Mouse (Mus musculus) frontal cortex, adult 2 months (tissue): ENCODE data around the gene Sergef. TPM values are rescaled to one million over a fixed set of nuclear protein-coding genes. Genes with fewer than 3 reads are reported as not detected.

Experiments
- DNase-seq, 2 experiments: peaks; one replicate each; pipeline ENCODE4 v3.0.0; 2022; ENCODE audit warnings: low spot score in 1 of 2; ENCODE audit errors: extremely low spot score in 1 of 2
- polyA plus RNA-seq: library from polyadenylated mRNA; depleted of rRNA; stranded (reverse); fragments of >200 nt; gene quantifications from 2 replicates; pipeline ENCODE4 v1.2.3, GENCODE M21; 2012

Gene Sergef
- polyA plus RNA-seq, 1 experiment, result 50.4 TPM

GRCm38 (mm10) chr7:46462287-46462686, 177.3 kb downstream of the Sergef start:
- DNase-seq, result no peak

DNA sequence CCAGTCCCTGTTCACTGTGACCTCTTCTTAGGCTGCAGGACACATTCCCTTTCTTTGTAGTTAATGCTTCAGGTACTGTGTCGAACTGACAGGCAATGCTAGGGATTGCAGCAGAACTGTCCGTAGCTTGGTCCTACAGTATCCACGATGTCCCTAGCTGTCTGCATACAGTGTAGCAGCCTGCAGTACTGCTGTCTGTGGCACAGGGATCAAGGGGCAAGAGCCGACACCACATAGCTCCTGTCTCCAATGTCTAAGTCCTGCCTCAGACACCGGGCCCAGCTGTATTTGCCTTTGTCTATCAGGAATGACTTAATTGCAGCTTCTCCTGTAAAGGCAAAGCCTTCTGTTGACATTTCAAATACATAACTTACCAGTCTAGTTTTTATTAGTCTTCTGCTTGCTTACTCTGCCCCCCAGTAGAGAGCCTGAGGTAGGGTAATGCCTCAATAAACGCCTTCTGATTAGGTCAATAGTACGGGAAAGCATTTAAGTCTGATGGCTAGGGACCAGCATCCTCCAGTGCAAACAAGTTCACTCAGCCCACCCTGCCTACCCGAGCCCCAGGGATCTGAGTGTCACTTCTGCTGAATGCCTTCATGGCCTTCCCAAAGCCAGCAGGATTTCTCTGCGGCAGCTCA, 179.9 kb downstream of the Sergef start:
- no peak for DNase-seq

- DNase-seq, result no peak
Measured at GRCm38 (mm10) chr7:46459200-46459599, 180.4 kb downstream of the Sergef start.

GRCm38 (mm10) chr7:46457889-46458288, 181.7 kb downstream of the Sergef start:
- DNase-seq, result no peak

GRCm38 (mm10) chr7:46453930-46454679, 185.5 kb downstream of the Sergef start:
- no peak for DNase-seq

DNA sequence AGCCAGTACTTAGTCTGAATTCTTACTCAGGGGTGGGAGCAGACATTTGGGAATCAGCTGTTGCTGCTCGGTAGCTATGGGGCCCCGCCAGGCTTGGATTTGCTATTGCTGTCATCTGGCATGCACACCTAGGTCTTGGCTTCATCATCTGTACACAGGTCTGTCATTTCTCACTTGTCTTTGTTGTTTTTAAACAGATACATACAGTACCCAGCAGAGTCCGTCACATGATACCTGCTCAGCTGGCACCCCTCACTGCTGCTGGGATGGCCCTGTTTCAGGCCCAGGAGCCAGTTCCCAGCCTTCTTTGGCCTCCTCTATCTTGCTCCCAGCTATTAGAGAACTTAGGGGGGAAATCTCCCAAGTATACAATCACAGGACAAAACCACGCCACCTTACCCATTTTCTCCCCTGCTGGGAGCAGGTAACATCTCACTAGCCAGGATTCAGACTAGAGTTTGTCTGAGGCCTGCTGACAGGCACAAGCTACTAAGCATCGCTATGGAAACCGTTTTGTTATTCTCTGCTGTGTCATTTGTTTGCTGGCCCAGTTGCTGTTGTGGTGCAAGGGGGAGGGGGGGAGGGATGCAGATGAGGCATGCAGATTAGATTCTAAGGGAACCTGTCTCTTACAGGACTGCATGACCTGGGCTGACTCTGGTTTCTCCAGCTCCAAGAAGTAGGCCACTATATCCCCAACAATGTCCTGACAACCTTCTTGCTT, 190.5 kb downstream of the Sergef start:
- no peak for DNase-seq

DNA sequence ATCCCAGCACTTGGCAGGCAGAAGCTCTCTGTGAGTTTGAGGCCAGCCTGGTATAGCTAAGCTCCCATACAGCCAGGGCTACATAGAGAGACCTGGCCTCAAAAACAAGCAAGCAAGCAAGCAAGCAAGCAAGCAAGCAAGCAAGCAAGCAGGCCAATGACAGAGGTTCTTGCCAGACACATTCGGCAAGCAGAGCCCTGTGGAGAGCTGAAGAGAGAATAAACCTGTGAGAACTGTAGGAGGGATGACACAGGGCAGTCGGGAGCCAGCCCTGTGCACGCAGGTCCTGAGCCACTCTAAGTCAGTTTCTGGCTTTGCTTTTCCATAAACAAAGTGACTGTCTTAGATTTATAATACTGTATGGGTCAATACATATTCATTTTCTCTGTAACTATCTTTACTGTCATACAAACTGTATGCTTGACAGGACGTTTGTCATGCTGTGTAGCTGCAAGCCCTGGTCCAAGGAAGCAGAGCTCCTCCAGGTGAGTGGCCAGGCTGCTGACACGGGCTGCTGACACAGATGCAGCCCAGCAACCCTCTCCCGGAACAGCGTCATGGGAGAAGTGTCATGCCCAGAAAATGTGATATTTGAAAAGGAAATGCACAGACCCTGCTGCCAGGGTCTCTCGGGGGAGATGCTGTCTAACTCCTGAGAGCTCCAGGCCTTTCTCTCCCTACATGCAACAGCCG, 192.0 kb downstream of the Sergef start:
- no peak for DNase-seq

DNA sequence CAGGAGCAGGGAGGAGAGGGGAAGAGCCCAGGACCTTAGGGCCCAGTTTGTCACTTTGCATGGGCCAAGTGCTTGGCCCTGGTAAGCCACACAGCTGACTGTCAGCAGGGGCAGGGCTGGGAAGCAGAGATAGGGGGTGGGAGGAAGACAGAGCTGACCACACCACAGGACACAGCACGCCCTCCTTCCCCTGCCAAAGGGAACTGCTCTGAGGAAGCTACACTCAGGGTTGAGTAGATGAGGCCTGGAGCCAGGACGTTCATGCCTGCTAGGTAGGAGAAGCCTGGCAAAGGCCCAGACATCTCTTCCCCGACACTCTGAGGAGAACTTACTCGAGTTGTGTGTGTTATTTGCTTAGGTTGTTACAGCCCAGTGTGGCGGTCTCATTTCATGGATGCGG, 193.7 kb downstream of the Sergef start:
- no peak for DNase-seq

DNA sequence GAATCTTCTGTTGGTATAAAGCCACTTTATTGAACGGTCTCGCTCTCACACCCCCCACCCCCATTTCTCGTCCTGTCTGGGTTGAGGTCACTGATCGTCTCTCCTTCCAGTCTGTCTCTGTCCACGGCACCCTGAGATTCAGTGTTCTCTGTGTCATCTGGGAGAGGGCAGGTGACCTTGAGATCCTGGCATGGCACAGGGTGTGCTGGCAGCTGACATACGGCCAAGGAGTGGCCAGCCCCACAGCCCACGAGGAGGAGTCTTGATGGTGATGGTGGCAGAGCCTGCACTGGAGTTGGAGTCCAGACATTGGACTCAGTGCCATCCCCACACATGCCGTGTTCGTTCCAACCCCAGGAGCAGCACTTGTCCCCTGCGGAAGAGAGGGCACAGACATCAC, 196.4 kb downstream of the Sergef start:
- no peak for DNase-seq

DNA sequence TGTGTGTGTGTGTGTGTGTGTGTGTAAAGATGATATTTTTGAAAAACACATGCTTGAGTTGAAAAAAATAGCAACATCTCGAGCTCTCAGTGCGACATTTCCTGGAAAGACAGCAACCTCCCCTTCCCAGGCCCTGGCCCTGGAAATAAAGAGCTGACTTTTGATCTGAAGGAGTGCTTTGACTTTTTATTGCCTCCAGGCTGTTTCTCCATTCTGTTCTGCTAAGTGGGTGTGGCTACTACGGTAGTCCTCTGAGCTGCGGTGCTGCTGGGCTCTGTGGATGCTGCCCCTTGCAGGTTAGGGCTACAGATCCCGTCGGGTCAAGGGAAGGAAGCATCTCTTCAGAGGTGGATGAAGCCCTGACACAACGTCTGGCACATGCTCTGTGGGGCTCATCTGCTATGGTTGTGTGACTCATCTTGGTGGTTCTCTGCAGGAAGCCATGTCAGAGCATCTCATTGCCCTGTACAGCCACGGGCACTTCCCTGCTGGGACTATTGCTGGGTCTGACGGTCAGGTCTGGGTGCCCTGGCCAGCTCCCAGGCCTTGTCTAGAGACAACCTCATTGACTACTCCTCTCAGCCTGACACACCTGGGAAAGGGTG, 201.0 kb downstream of the Sergef start:
- no peak for DNase-seq

DNA sequence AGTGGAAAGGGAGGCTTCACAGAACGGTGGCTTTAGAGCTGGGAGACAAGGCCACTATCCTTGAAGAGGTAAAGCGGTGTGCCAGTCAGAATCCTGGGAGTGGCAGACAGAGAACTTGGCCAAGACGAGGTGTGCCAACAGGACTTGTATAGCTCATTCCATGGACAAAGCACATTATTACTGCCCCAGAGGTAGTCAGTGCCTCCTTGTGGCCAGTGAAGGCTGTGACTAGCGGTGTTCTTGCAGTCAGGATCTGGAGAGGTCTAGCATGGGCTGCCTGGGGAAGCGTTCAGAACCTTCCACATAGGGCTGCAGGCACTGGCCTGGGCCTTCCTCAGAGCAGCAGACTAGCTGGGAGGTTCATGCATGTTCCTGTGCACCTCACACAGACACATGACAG, 203.8 kb downstream of the Sergef start:
- no peak for DNase-seq

DNA sequence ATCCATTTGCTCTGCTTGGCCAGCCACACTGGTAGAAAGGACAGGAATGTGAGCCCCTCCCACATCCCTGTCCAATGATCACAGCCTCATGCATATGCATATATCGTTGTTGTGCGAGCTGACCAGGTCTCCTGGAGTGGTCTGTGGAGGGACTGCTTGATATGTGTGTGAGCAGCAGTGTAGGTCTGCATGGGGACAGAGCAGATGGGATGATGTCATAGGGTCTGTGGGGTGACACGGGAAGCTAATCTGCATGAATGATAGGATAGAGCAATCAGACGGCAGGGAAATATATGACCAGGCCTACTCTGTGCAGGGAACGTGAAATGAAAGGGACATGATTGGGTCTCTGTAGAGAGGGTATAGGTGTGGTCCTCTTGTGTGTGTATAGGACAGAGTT, 205.7 kb downstream of the Sergef start:
- no peak for DNase-seq

DNA sequence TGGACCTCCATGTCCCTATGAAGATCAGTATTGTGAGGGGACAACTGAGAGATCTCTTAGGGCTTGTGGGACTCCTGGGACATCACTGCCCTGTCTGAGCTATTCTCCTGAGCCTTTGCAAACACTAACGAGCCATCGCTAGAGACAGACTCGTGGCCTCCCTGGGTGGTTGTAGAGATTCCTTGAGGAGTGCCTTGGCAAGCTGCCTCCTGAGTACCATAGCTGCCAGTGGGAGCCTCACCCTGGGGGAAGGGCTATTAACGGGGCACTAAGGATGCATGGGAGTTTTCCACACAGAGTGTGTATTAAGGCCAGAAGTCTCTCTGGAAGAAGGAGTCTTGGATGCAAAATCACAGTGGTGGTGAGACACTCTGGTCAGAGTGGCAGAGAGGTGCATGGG, 214.6 kb downstream of the Sergef start:
- DNase-seq, result no peak

- no peak for DNase-seq
Measured at GRCm38 (mm10) chr7:46423951-46424350, 215.7 kb downstream of the Sergef start.

- peak; percentile 65 to 90 for DNase-seq
Measured at GRCm38 (mm10) chr7:46422764-46423412, 216.7 kb downstream of the Sergef start.

GRCm38 (mm10) chr7:46422052-46422763, 217.4 kb downstream of the Sergef start:
- DNase-seq, result peak; percentile 52 to 63

GRCm38 (mm10) chr7:46421535-46421934, 218.1 kb downstream of the Sergef start:
- peak in 1 of 2 experiments; percentile 63 for DNase-seq

- DNase-seq, result no peak
Measured at GRCm38 (mm10) chr7:46418102-46418622, 221.4 kb downstream of the Sergef start.

DNA sequence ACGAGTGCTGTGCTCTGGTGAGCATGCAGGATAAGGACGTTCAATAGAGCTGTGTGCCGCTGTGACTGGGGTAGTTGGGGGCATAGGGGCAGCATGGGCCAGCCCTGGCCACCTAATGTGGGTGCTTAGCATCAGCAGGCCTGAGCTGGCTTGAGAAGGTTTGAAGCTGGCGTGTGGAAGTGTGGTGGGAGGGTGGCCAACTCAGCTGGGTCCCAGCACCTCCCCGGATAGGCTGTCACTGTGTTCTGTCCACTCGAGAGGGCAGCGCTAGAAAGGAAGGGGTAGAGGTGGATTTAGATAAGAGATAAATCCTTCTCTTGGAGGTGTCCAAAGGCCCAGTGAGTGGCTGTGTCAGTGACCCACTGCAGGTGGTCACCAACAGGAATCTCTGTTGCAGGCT, 222.1 kb downstream of the Sergef start:
- DNase-seq, result no peak
